Mouse (Mus musculus): ENCODE results near the gene Slc24a4. TPM values are rescaled to one million over a fixed set of nuclear protein-coding genes. Genes with fewer than 3 reads are reported as not detected.

The Slc24a4 gene
- polyA plus RNA-seq (2012; ENCODE audit: insufficient read depth, insufficient read length, missing spikeins), result not detected in 2 replicates

DNA sequence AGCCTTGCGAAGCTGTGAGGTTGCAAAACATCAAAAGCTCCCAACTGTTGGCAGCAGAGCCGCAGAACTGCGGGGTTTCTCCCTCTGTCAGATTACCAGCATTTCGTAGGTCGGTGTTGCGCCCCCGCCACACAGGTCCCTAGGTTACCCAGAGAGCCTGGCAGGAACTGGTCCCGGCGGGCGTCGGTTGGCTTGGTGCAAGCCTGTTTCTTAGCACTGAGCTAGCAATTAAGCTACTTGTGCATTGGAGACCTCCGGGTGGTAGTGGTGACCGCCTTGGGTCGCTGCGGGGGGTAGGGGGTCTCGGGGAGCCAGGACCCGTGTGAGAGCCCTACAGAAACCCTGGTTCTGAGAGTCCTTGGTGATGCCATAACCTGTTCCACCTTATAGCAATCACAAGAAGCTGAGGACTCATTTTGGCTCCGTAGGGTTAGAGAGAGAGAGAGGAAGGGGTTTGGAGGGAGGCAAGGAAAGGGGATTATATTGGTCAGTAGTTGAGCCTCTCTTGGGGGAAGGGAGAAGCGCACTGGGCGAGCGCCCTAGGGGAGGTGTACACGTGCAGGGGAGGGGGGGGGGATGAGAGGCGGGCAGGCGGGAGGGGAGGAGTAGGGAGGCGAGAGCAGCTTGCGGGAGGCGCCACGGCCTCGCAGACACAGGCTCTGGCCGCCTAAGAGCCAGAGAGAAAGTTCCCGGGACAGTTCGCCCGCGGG lies at the start of gene Slc24a4:
Slc24a4 (plus strand) TSS at position 653 of the 710 bp plus-strand sequence.
- Histone ChIP-seq H3K4me3 (ENCODE audit: insufficient read depth, low read length) (peak within 1 kb of the TSS; percentile 14; the same call in 1 of the 2 replicates), H3K27ac (ENCODE audit: insufficient read depth, low read depth, low read length) (no peak within 1 kb of the TSS), H3K4me1 (ENCODE audit: control insufficient read depth, insufficient read depth, low read length) (no peaks in the 10 kb centered on the region)
- TF ChIP-seq CTCF (IDR thresholded peaks at IDR 0.05; ENCODE audit: low read depth, low read length), result no peak
- no peak for TF ChIP-seq POLR2A (IDR thresholded peaks at IDR 0.05; ENCODE audit: borderline replicate concordance, low read depth, low read length)

DNA sequence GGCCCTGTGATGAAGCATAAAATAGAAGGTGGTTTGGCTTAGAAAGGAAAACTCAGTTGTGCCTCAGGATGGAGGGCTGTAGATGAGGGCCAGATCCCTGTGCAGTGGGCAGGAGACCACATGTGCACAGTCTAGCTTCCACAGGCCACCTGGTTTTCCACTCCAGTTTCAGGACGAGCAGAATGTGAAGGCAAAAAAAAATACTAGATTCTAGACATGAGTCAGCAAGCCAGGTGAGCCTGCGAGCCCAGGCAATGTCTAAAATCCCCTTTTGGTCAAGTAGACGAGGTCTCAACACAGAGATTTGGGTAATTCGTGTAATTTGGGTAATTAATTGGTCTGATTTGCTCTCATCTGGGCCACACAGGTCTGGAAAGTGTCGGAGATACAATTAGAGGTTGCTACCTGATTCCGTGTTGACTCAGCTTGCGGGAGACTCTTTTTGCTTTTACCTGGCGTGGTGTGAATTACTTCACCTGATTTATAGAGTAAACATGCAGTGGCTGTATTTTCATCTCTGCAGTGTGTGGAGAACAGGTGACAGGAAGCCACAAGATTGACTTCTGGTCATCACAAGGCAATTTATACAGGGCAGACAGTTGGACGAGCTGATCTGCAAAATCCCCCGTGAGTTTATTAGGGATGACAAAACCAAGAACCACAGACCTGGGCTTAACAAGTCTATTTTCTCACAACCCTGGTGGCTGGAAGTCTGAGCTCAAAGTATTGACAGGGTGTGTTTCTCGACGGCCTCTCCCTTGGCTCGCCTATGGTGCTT lies 45.7 kb upstream of the Slc24a4 start:
- Histone ChIP-seq H3K4me1 (ENCODE audit: control insufficient read depth, insufficient read depth, low read length) (no peaks in the 10 kb centered on the region), H3K27ac (ENCODE audit: insufficient read depth, low read depth, low read length) (no peak overlapping the region), H3K4me3 (ENCODE audit: insufficient read depth, low read length) (no peak overlapping the region)
- no peak for TF ChIP-seq CTCF (IDR thresholded peaks at IDR 0.05; ENCODE audit: low read depth, low read length)
- no peak for TF ChIP-seq POLR2A (IDR thresholded peaks at IDR 0.05; ENCODE audit: borderline replicate concordance, low read depth, low read length)

DNA sequence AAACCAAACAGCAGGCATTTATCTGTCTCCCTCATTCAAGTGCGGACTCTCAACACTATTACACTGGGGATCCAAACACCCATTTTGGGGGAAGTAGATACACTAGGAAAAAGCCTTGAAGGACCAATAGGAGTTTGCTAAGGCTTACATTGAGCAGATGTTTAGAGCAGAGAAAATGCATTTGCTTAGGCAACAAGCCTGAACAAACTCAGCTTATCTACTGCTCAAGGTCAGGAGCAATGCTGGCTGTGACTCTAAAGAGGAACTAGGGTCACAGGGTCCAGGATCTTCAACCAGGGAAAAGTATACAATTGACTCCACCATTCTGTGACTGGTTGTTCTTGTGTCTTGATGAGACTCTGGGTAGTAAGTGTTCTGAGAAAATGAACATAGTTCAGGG lies 38.0 kb upstream of the Slc24a4 start:
- no peak overlapping the region for H3K27ac ChIP-seq (ENCODE audit: insufficient read depth, low read depth, low read length)
- TF ChIP-seq POLR2A (IDR thresholded peaks at IDR 0.05; ENCODE audit: borderline replicate concordance, low read depth, low read length) (no peak), CTCF (IDR thresholded peaks at IDR 0.05; ENCODE audit: low read depth, low read length) (no peak)
- H3K4me1 ChIP-seq (ENCODE audit: control insufficient read depth, insufficient read depth, low read length), result no peaks in the 10 kb centered on the region
- no peak overlapping the region for H3K4me3 ChIP-seq (ENCODE audit: insufficient read depth, low read length)

DNA sequence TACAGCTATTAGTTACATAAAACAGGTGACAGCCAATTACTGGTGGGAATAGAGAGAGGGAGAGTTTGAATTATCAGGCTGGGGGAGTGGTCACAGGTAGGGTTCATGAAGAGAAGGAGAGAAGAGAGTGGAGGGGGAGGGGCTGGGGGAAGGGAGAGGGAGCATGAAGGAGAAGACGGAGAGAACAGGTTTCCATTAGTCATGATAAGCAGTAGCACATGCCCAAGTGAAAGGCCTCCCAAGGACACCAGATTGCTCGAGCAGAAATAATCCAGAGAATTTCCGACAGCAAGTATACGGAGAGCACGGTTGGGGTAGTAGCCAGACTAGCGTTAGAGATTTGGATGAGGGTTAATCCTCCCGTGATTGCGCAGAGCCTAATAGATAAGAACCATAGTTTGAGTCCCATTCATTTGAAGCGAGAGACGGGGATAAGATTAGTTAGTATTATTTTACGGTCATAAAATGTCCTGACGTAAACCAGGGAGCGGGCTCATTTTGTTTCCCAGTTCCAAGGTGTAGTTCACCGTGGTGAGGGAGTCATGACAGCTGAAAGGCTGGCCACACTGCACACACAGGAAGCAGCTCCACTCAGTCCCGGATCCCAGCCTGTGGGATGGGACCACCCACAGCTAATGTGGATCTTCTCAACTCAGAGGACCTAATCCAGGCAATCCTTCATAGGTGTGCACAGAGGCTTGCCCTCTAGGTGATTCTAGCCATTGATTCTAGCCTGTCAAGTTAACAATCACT lies 36.0 kb upstream of the Slc24a4 start:
- no peaks in the 10 kb centered on the region for H3K4me1 ChIP-seq (ENCODE audit: control insufficient read depth, insufficient read depth, low read length)
- no peak overlapping the region for H3K4me3 ChIP-seq (ENCODE audit: insufficient read depth, low read length)
- TF ChIP-seq CTCF (IDR thresholded peaks at IDR 0.05; ENCODE audit: low read depth, low read length) (no peak), POLR2A (IDR thresholded peaks at IDR 0.05; ENCODE audit: borderline replicate concordance, low read depth, low read length) (no peak)
- no peak overlapping the region for H3K27ac ChIP-seq (ENCODE audit: insufficient read depth, low read depth, low read length)

DNA sequence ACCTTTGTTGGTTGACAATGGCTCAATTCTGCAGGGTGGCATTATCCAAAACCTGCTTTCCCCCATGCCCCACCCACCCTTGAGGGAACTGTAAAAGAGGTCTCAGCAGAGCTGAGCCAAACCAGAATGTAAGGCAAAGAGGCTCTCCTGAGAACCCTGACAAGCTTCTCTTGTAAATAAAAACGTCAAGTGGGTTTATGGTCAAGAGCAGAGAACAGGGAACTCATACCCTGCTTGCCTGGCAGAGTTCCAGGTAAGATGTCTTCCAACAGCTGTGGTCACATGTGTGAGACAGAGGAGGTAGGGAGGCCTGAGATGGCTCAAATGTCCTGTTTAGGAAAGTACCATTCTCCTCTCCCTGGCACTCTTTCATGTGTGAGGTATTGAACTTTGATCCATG lies 22.5 kb upstream of the Slc24a4 start:
- Histone ChIP-seq H3K27ac (ENCODE audit: insufficient read depth, low read depth, low read length) (no peak overlapping the region), H3K4me3 (ENCODE audit: insufficient read depth, low read length) (no peak overlapping the region), H3K4me1 (ENCODE audit: control insufficient read depth, insufficient read depth, low read length) (no peaks in the 10 kb centered on the region)
- TF ChIP-seq CTCF (IDR thresholded peaks at IDR 0.05; ENCODE audit: low read depth, low read length) (no peak), POLR2A (IDR thresholded peaks at IDR 0.05; ENCODE audit: borderline replicate concordance, low read depth, low read length) (no peak)

DNA sequence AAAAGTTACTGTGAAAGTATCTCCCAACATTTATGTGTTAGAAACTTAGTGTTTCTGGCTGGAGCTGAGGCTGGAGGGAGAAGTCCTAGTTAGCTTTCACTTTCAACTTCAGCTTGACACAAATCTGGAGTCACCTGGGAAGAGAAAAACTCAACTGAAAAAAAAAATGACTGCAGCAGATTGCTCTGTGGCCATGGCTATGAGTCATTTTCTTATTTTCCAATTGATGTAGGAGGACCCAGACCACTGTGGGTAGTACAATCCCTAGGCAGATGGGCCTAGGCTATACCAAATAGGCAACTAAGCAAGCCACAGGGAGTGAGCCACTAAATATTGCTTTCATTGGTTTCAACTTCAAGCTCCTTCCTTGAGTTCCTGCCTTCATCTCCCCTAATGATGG lies 19.7 kb upstream of the Slc24a4 start:
- Histone ChIP-seq H3K4me3 (ENCODE audit: insufficient read depth, low read length) (no peak overlapping the region), H3K27ac (ENCODE audit: insufficient read depth, low read depth, low read length) (no peak overlapping the region), H3K4me1 (ENCODE audit: control insufficient read depth, insufficient read depth, low read length) (no peaks in the 10 kb centered on the region)
- TF ChIP-seq POLR2A (IDR thresholded peaks at IDR 0.05; ENCODE audit: borderline replicate concordance, low read depth, low read length) (no peak), CTCF (IDR thresholded peaks at IDR 0.05; ENCODE audit: low read depth, low read length) (no peak)

DNA sequence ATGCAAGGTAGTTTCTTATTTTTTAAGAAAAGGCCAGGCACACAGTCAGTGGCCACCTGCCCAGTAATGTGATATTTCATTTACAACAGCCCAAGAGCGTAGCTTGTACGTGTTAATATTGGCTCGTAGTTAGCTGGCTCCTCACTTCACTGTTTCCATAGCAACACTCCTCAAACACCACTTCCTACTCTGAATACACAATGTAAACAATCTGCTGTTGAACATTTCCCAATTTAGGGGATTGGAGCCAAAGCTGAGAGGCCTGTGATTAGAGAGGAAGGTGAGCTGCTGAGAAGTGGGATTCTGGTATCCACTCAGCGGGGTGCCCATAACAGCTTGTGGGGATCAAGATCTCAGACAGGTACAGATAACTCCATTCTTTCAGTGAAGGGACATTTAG lies 16.0 kb upstream of the Slc24a4 start:
- Histone ChIP-seq H3K4me1 (ENCODE audit: control insufficient read depth, insufficient read depth, low read length) (no peaks in the 10 kb centered on the region), H3K4me3 (ENCODE audit: insufficient read depth, low read length) (no peak overlapping the region), H3K27ac (ENCODE audit: insufficient read depth, low read depth, low read length) (no peak overlapping the region)
- TF ChIP-seq POLR2A (IDR thresholded peaks at IDR 0.05; ENCODE audit: borderline replicate concordance, low read depth, low read length), result no peak
- no peak for TF ChIP-seq CTCF (IDR thresholded peaks at IDR 0.05; ENCODE audit: low read depth, low read length)

DNA sequence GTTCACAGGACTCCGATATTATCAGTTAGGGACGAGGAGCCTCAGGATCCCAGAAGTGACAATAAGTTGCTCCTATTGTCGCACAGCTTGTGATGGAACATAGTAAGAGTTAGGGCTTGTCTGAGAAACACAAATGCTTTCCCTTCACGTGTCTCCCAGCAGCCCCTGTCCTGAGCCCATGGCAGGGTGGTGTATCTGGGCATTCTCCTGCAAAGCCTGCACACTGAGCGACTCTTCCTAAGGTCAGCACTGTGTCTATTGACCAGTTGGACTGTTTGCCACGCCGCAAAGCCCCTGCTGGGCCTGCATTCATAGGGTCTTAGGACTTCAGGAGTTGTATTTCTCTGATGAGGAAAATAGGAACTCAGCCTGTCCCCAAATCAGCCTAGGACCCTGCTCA lies 15.6 kb upstream of the Slc24a4 start:
- no peak for TF ChIP-seq CTCF (IDR thresholded peaks at IDR 0.05; ENCODE audit: low read depth, low read length)
- TF ChIP-seq POLR2A (IDR thresholded peaks at IDR 0.05; ENCODE audit: borderline replicate concordance, low read depth, low read length), result no peak
- H3K4me3 ChIP-seq (ENCODE audit: insufficient read depth, low read length), result no peak overlapping the region
- no peaks in the 10 kb centered on the region for H3K4me1 ChIP-seq (ENCODE audit: control insufficient read depth, insufficient read depth, low read length)
- no peak overlapping the region for H3K27ac ChIP-seq (ENCODE audit: insufficient read depth, low read depth, low read length)

DNA sequence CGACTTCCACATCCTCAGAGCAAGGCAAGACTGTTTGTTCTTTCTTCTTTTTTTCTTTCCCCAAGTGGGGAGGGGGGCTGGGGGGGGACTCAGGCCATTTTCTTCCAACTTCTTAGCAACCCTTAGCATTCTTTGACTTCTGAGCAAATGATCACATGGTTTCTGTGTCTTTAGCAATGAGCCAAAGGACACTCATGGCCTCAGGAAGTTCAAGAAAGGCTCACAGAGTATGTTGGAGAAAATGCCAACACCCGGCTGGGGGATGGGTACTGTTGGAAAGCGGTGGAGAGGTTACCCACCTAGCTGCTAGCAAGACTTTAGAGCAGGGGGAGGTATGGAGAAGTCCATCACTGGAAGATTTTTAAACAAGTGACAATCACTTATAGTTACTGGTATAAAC lies 15.1 kb upstream of the Slc24a4 start:
- Histone ChIP-seq H3K27ac (ENCODE audit: insufficient read depth, low read depth, low read length) (no peak overlapping the region), H3K4me1 (ENCODE audit: control insufficient read depth, insufficient read depth, low read length) (no peaks in the 10 kb centered on the region), H3K4me3 (ENCODE audit: insufficient read depth, low read length) (no peak overlapping the region)
- TF ChIP-seq POLR2A (IDR thresholded peaks at IDR 0.05; ENCODE audit: borderline replicate concordance, low read depth, low read length), result no peak
- no peak for TF ChIP-seq CTCF (IDR thresholded peaks at IDR 0.05; ENCODE audit: low read depth, low read length)
